Mouse (Mus musculus) liver, adult 2 months (tissue): ENCODE results near the gene Smg1.

ENCODE experiments used
- CTCF ChIP-seq: fragments of 200-500 bp; IDR thresholded peaks from 2 replicates; pipeline ENCODE4 v1.5.1; 2011; ENCODE audit warnings: low read depth, low read length, control low read depth
- POLR2A ChIP-seq: fragments of 200-500 bp; IDR thresholded peaks from 2 replicates; pipeline ENCODE4 v1.6.1; 2011; ENCODE audit warnings: low read length, control low read depth; ENCODE audit not compliant: insufficient read depth; ENCODE audit errors: extremely low read depth

- TF ChIP-seq POLR2A, result no peak
- no peak for TF ChIP-seq CTCF
These were observed 139.7 kb downstream of the Smg1 start for GRCm38 (mm10) chr7:118103462-118104379.
